Mouse (Mus musculus) kidney, embryonic 15.5 days (tissue): ENCODE measurements at regions not wholly inside any gene's neighbourhood (a gene's known extent, or its start where the extent isn't known, plus 50 kb on each side); places are given as distances from the start of the nearest gene placed in this dataset.
"Not testable (repeated sequence)": the region's sequence is repeated elsewhere in the genome, so short reads cannot be mapped to it uniquely, and the experiment has no call there.

Source experiments
- ATAC-seq: fragments of 200-750 bp; cut with Nextera tagmentation; replicated peaks from 2 replicates; pipeline ENCODE4 v1.8.0; 2017; ENCODE audit warnings: moderate TSS enrichment; ENCODE audit not compliant: low FRiP score
- H3K27ac ChIP-seq: fragments of 300-500 bp; sonication (generic); 2 replicates; pipeline ENCODE4 v1.5.1; 2015; ENCODE audit warnings: mild to moderate bottlenecking, inconsistent platforms
- H3K27me3 ChIP-seq: fragments of 300-500 bp; sonication (generic); 2 replicates; pipeline ENCODE4 v1.6.1; 2015; ENCODE audit warnings: inconsistent platforms
- H3K36me3 ChIP-seq: fragments of 300-500 bp; sonication (generic); 2 replicates; pipeline ENCODE4 v1.6.1; 2015; ENCODE audit warnings: inconsistent platforms
- H3K4me1 ChIP-seq: fragments of 300-500 bp; sonication (generic); 2 replicates; pipeline ENCODE4 v1.6.1; 2015; ENCODE audit warnings: inconsistent platforms
- H3K4me2 ChIP-seq: fragments of 300-500 bp; sonication (generic); 2 replicates; pipeline ENCODE4 v1.6.1; 2015; ENCODE audit warnings: moderate library complexity, mild to moderate bottlenecking, inconsistent platforms
- H3K4me3 ChIP-seq: fragments of 300-500 bp; sonication (generic); replicated peaks from 2 replicates; pipeline ENCODE4 v1.5.1; 2015; ENCODE audit warnings: mild to moderate bottlenecking, inconsistent platforms
- H3K9ac ChIP-seq: fragments of 300-500 bp; sonication (generic); 2 replicates; pipeline ENCODE4 v1.6.1; 2015; ENCODE audit warnings: mild to moderate bottlenecking, inconsistent platforms
- H3K9me3 ChIP-seq: fragments of 300-500 bp; sonication (generic); replicated peaks from 2 replicates; pipeline ENCODE4 v1.6.1; 2016; ENCODE audit warnings: inconsistent platforms
- WGBS: fragments of 180-500 bp; shearing (Covaris S2); methylation state at CpG from one replicate; pipeline ENCODE4 v1.1.7; 2015; ENCODE audit warnings: mixed read lengths; 5-methylcytosine and 5-hydroxymethylcytosine counted together

DNA sequence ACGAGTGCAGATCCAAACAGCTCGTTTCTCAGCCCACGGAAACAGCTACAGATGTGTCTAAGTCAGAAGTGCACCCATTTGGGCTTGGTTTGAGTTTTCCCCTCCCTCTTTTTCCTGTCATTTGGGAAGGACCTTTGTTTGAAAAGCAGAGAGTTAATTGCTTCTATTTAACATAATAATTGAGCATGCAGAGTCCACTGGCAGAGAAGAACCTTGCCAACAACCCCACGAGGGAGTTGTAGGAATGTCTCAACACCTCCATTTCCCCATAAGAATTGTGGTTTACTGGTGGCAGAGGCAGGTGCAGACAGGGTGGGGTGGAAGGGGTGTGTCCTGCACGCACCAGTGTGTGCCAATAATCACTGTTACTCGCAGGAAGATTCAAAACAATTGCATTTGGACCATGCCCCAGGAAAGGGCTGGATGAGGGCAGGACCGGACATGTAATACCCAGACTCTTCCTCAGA is 126.3 kb downstream of the Tas2r134 start:
- WGBS, result 47% methylated on average over 7 of the region's 7 CpGs

DNA sequence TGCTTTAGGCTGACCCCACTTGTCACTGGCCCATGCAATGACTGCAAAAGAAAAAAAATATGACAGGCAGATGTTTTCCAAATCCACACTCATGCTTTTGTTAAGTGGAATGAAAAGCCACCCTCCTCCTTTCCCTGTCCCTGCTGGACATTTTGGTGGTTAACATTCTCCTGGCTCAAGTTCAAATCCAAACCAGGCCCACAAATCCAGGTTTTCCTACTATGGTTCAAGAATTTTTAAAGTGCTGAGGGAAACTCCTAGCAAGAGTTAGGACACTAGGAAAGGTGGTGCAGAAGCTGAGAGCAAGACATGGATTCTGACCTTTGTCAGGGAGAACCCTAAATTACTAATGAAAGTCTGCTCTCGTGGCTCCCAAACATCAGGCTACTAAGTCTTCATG is 130.1 kb downstream of the Tas2r134 start:
- Histone ChIP-seq H3K4me1 (no peaks in the 10 kb centered on the region), H3K9ac (no peak overlapping the region), H3K36me3 (no peaks in the 10 kb centered on the region), H3K4me2 (no peak overlapping the region), H3K27ac (no peak overlapping the region), H3K4me3 (no peak overlapping the region), H3K9me3 (no peaks in the 10 kb centered on the region), H3K27me3 (no peaks in the 10 kb centered on the region)
- WGBS, result 38% methylated on average over 1 of the region's 1 CpGs
- no peak for ATAC-seq

More for the DNA sequence above, 126.3 kb downstream of the Tas2r134 start:
- no peak overlapping the region for H3K4me3 ChIP-seq
- no peaks in the 10 kb centered on the region for H3K27me3 ChIP-seq
- H3K9me3 ChIP-seq, result no peaks in the 10 kb centered on the region
- no peak overlapping the region for H3K27ac ChIP-seq
- H3K4me1 ChIP-seq, result no peaks in the 10 kb centered on the region
- no peak for ATAC-seq
- no peak overlapping the region for H3K9ac ChIP-seq
- H3K4me2 ChIP-seq, result no peak overlapping the region
- no peaks in the 10 kb centered on the region for H3K36me3 ChIP-seq

DNA sequence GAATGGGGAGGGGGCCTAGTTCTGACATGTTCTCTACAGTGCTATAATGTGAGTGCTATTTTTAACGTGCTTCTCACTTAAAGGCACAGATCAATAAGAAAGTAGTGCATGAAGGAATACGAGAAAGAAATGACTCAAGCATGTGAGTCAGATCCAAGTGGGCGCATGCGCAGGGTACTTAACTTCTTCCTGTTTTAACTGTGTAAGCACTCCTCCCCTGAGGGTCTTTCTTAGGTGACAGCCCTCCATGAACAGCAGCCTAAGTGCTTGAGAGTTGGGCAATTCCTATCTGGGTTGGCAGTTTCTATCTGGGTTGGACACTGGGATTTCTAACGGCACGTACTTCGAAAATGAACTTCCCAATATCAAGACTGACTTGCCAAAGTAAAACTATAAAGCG is 130.8 kb downstream of the Tas2r134 start:
- no peaks in the 10 kb centered on the region for H3K9me3 ChIP-seq
- H3K4me3 ChIP-seq, result no peak overlapping the region
- no peak for ATAC-seq
- no peaks in the 10 kb centered on the region for H3K27me3 ChIP-seq
- H3K36me3 ChIP-seq, result no peaks in the 10 kb centered on the region
- H3K27ac ChIP-seq, result no peak overlapping the region
- H3K4me1 ChIP-seq, result no peaks in the 10 kb centered on the region
- H3K4me2 ChIP-seq, result no peak overlapping the region
- H3K9ac ChIP-seq, result no peak overlapping the region
- WGBS, result 88% methylated on average over 8 of the region's 8 CpGs

DNA sequence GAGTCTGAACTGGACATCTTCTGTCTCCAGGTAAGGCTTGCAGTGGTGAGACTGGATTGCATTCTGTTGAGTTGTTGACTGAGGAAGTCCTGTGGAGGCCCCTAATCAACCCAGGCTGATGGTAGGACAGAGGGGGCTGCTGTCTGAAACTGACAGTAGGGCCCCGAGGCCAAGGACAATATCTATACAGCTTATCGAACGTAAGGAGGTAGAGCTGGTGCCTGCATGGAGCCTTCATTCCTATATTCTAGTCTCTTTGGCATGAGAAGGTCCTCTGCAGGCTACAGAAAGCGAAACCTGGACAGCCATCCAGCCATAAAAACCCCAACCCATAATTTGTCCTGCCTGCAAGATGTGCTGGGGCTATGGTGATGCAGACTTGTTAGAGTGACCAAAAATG is 135.6 kb downstream of the Tas2r134 start:
- 92% methylated on average over 4 of the region's 4 CpGs for WGBS
- Histone ChIP-seq H3K36me3 (no peaks in the 10 kb centered on the region), H3K27me3 (no peaks in the 10 kb centered on the region), H3K27ac (no peak overlapping the region), H3K9ac (no peak overlapping the region), H3K4me2 (no peak overlapping the region), H3K4me1 (0 out of 2 replicates have a peak, but pooled peaks cover 7% of the 10 kb centered on the region), H3K4me3 (no peak overlapping the region), H3K9me3 (no peaks in the 10 kb centered on the region)
- no peak for ATAC-seq

DNA sequence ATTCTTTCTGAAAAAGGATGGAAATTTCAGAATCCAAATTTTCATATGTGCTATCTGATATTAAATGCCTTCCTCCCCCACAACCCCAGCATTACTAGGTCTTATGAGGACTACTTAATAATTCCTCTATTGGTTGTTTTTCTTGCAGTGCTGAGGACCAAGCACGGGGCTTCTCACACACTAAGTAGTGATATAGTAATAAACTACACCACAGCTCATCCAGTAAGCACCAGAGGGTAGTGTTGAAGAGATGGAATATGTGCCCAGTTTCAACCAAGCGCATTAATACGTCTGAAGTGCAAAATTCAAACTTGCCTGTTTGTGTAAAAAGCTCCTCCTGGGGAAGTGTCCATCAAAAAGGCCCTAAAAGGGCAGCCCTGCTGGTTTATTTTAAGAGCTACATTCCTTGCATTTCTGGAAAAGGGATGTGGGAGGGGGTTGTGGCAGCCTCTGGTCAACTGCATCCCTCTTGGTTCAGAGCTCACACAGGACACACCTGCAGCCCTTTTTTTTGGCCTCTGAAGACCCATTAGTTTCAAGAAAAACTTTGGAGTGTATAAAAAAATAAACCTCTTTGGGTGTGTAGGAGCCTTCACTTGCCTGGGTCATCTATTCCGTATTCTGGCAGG is 140.3 kb downstream of the Tas2r134 start:
- Histone ChIP-seq H3K4me3 (no peak overlapping the region), H3K4me2 (no peak overlapping the region), H3K9me3 (no peaks in the 10 kb centered on the region), H3K36me3 (no peaks in the 10 kb centered on the region), H3K27ac (peak overlapping the region; percentile 28; the same call in 1 of the 2 replicates), H3K9ac (no peak overlapping the region), H3K4me1 (0 out of 2 replicates have a peak, but pooled peaks cover 9% of the 10 kb centered on the region), H3K27me3 (no peaks in the 10 kb centered on the region)
- WGBS, result 42% methylated on average over 4 of the region's 4 CpGs
- ATAC-seq, result no peak; the same call in 1 of the 2 replicates

DNA sequence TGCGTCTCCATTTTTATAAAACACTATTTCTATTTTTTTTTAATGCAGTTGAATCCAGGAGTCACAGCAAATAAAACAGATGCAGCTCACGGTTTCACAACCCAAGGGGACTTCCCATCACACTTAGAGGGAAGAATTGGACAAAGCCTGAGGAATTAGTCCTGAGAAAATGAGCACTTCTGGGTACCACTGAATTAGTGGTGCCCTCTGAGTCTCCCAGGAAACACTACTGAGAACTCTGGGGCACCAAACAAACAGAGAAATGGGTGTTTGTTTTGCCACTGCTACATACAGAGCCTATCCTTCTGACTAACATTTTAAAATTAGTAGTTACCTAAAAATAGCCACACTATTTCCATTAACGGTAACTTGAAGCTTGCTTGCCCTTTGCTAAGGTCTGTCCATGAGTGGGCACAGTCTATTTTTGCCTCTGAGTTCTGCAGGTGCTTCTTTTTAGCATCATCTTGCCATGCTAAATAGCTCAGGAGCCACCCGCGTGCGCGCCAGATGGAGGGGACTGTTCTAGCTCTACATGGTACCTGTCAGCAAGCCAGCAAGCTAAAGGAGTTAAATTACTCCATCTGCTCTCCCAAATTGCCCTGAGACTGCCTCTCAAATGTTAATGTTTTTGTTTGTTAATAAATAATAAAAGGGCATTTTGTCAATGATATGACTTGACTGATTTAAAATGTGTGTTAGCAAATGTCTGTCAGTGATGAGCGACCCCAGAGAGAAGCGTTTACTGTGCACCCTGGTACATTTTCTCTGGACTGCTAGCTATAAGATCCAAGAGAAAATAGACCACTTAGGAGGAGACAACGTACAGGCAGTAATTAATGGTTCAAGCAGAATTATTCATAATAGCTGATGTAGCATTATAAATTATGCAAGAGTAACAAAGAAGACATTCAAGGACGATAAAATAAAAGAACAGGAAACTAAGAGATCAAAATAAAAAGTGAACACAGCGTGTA is 141.3 kb downstream of the Tas2r134 start:
- no peak for ATAC-seq
- Histone ChIP-seq H3K4me3 (no peak overlapping the region), H3K4me2 (no peak overlapping the region), H3K36me3 (no peaks in the 10 kb centered on the region), H3K27ac (peak overlapping the region; percentile 28; the same call in 1 of the 2 replicates), H3K27me3 (no peaks in the 10 kb centered on the region), H3K9ac (no peak overlapping the region), H3K4me1 (0 out of 2 replicates have a peak, but pooled peaks cover 9% of the 10 kb centered on the region), H3K9me3 (no peaks in the 10 kb centered on the region)
- WGBS, result 63% methylated on average over 12 of the region's 12 CpGs

DNA sequence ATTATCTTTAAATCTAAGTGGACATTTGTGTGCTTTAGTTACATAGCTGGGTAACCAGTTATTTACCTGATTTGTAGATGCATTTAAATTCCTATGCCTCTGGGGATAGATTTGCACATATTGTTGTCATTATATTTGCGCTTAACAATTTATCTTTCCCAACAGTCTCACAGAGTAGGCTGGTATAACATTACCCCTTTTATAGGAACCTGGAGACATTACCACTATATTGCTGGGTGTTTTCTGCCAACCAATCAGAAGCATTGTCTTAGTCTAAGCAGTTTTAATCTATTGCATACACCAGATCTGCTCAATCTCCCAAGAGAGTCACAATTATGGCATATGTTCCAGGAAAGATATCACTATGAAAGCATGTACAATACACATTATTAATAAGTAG is 149.8 kb downstream of the Rbm43 start:
- Histone ChIP-seq H3K4me1 (no peaks in the 10 kb centered on the region), H3K9me3 (no peaks in the 10 kb centered on the region), H3K4me2 (no peak overlapping the region), H3K27me3 (no peaks in the 10 kb centered on the region), H3K4me3 (no peak overlapping the region), H3K27ac (no peak overlapping the region), H3K36me3 (no peaks in the 10 kb centered on the region), H3K9ac (no peak overlapping the region)
- no peak for ATAC-seq
- 89% methylated on average over 1 of the region's 1 CpGs for WGBS

DNA sequence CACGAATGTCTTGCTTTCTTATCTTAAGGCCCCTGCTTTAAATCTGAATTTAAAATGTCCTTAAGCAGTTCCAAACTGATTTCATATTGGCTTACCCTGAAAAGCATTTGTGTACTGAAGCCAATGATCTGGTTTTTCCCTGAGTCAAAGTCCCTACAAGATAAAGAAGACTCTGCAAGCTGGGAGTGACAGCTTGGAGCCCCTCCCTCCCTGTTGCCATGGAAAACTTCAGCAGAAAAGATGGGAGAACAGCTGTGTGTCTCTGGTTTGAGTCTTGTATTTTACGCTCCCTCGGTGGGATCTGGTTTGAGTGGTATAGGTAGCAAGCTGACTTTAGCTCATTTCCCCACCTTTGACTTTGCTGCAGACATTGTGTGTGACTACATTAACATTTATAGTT is 146.1 kb downstream of the Rbm43 start:
- Histone ChIP-seq H3K4me1 (no peaks in the 10 kb centered on the region), H3K27ac (no peak overlapping the region), H3K36me3 (no peaks in the 10 kb centered on the region), H3K9me3 (no peaks in the 10 kb centered on the region), H3K4me3 (no peak overlapping the region), H3K9ac (no peak overlapping the region), H3K4me2 (no peak overlapping the region), H3K27me3 (no peaks in the 10 kb centered on the region)
- WGBS, result 80% methylated on average over 3 of the region's 3 CpGs
- no peak for ATAC-seq

DNA sequence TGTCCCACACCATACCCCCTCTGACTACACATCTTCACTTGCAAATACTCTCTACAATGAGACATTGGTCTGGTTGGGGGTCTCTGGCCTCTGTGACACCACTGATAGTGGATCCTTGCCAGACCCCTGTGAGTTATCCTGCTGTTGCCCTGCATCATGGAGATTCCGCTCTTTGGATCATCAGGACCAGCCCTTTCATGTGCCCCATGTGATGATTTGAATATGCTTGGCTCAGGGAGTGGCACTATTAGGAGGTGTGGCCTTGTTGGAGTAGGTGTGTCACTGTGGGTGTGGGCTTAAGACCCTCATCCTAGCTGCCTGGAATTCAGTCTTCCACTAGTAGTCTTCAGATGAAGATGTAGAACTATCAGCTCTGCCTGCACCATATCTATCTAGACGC is 141.7 kb downstream of the Rbm43 start:
- not testable (repeated sequence) for H3K36me3 ChIP-seq, ATAC-seq, H3K27ac ChIP-seq, H3K4me2 ChIP-seq, H3K9me3 ChIP-seq, H3K27me3 ChIP-seq, H3K4me3 ChIP-seq, H3K4me1 ChIP-seq, H3K9ac ChIP-seq
- WGBS, result 100% methylated on average over 2 of the region's 2 CpGs

DNA sequence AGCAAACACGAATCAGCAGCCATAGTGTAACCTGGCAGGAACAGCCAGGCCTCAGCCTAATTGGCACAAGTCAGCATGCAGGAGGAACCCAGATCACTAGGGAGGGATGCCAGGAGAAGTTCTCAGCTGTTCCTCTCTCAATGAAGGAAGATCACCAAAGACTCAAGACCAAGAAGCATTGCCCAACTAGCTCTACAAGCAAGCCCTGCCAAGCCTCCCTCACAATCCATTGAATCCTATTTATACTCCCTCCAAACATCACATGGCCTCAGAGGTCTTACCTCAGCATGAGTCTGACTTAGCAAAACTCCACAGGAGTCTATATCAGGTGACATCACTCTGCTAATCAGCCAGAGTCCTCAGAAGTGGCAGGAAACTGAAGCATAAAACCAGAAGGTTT is 135.1 kb downstream of the Rbm43 start:
- ATAC-seq, result no peak
- Histone ChIP-seq H3K9me3 (no peaks in the 10 kb centered on the region), H3K4me2 (no peak overlapping the region), H3K9ac (no peak overlapping the region), H3K36me3 (no peaks in the 10 kb centered on the region), H3K27me3 (no peaks in the 10 kb centered on the region), H3K27ac (no peak overlapping the region), H3K4me3 (no peak overlapping the region), H3K4me1 (no peaks in the 10 kb centered on the region)
- WGBS, result 80% methylated on average over 1 of the region's 1 CpGs

DNA sequence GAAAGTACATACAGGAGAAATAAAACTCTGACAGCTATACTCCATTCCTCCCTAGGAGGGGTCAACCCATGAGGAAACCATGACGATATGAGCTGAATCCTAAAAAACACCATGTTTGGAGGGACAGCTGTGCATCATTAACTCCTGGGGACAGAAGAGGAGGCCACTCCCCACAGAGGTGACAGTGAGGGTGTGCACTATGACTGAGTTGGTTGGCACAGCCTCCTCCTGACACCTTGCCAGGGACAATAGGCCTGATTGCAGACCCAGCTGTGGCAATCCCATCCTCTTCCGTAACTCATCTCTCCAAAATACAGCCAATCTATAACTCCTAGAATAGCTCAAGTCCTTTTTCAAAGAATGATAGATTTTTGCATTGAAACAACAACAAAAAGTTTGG is 112.0 kb downstream of the Rbm43 start:
- no peaks in the 10 kb centered on the region for H3K4me1 ChIP-seq
- no peaks in the 10 kb centered on the region for H3K9me3 ChIP-seq
- H3K27ac ChIP-seq, result no peak overlapping the region
- no peaks in the 10 kb centered on the region for H3K27me3 ChIP-seq
- 54% methylated on average over 2 of the region's 2 CpGs for WGBS
- H3K4me3 ChIP-seq, result no peak overlapping the region
- no peak overlapping the region for H3K9ac ChIP-seq
- H3K36me3 ChIP-seq, result no peaks in the 10 kb centered on the region
- no peak overlapping the region for H3K4me2 ChIP-seq
- no peak for ATAC-seq

DNA sequence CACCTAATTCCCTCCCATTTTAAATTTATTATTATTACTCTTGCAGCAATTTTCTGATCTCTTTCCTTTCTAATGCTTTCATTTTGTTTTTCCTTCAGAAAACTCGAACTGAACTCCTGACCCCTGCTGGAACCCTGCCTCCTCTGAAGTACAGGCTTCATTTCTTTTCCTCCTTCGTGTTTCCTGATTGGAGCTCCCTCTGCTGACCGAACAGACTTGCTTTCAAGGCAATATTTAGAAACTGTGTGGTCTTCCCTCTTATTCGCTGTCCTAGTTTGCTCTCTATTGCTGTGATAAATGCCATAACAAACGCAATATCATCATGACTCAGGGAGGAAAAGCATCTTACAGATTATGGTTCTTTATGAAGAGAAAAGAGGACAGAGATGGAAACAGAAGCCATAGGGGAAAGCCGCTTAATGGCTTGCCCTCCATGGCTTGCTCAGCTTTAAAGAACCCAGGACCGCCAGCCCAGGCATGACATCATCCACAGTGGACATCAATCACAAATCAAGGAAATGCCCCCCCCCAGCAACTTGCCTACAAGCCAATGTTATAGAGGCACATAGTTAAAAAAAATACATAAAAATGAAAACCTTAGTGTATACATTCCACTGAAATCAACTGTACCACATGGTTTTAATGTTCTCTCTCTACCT is 104.5 kb downstream of the Rbm43 start:
- 0 out of 2 replicates have a peak, but pooled peaks have one; percentile 49 for ATAC-seq
- 36% methylated on average over 7 of the region's 7 CpGs for WGBS
- Histone ChIP-seq H3K4me1 (peaks cover 7% of the 10 kb centered on the region; the same call in 1 of the 2 replicates), H3K4me2 (no peak overlapping the region), H3K27me3 (no peaks in the 10 kb centered on the region), H3K4me3 (no peak overlapping the region), H3K27ac (no peak overlapping the region), H3K9me3 (no peaks in the 10 kb centered on the region), H3K36me3 (no peaks in the 10 kb centered on the region), H3K9ac (no peak overlapping the region)
